Mouse (Mus musculus) 3134 (cell line): Measurements from ENCODE around the gene Rep15.

Experiments
- DNase-seq: peaks from one replicate; pipeline ENCODE4 v3.0.0-alpha.2; 2011; ENCODE audit warnings: low spot score; ENCODE audit not compliant: insufficient read length; ENCODE audit errors: extremely low read depth

The Rep15 gene

GRCm38 (mm10) chr6:147028396-147028795 is 4.0 kb upstream of the Rep15 start:
- DNase-seq: no peak

GRCm38 (mm10) chr6:147029591-147029990 is 2.8 kb upstream of the Rep15 start:
- DNase-seq: no peak

- no peak for DNase-seq
Measured at GRCm38 (mm10) chr6:147030096-147030885, 2.1 kb upstream of the Rep15 start.

GRCm38 (mm10) chr6:147042291-147043290 is 10.2 kb downstream of the Rep15 start, which contains the start of gene Mrps35:
Gene Mrps35 (plus strand): TSS chr6:147042764.
- DNase-seq: peak; percentile 91

- no peak for DNase-seq
Measured at GRCm38 (mm10) chr6:147043633-147044032, 11.2 kb downstream of the Rep15 start.

- DNase-seq: peak; percentile 29
Measured at GRCm38 (mm10) chr6:147049239-147049805, 16.9 kb downstream of the Rep15 start.

GRCm38 (mm10) chr6:147051666-147052065 is 19.3 kb downstream of the Rep15 start:
- DNase-seq: no peak

- no peak for DNase-seq
Measured at GRCm38 (mm10) chr6:147052440-147052839, 20.1 kb downstream of the Rep15 start.

GRCm38 (mm10) chr6:147053785-147054646 is 21.6 kb downstream of the Rep15 start:
- no peak for DNase-seq

- no peak for DNase-seq
Measured at GRCm38 (mm10) chr6:147055374-147055977, 23.1 kb downstream of the Rep15 start.

GRCm38 (mm10) chr6:147059326-147059725 is 26.9 kb downstream of the Rep15 start:
- no peak for DNase-seq

GRCm38 (mm10) chr6:147061630-147062029 is 29.2 kb downstream of the Rep15 start:
- no peak for DNase-seq

- DNase-seq: no peak
Measured at GRCm38 (mm10) chr6:147062034-147062433, 29.6 kb downstream of the Rep15 start.

- no peak for DNase-seq
Measured at GRCm38 (mm10) chr6:147062694-147063093, 30.3 kb downstream of the Rep15 start.

- DNase-seq: no peak
Measured at GRCm38 (mm10) chr6:147064226-147064943, 32.0 kb downstream of the Rep15 start.

GRCm38 (mm10) chr6:147064944-147065261 is 32.5 kb downstream of the Rep15 start:
- DNase-seq: no peak

GRCm38 (mm10) chr6:147075808-147076387 is 43.5 kb downstream of the Rep15 start:
- no peak for DNase-seq

- DNase-seq: no peak
Measured at GRCm38 (mm10) chr6:147076878-147077277, 44.5 kb downstream of the Rep15 start.

GRCm38 (mm10) chr6:147079919-147080318 is 47.5 kb downstream of the Rep15 start:
- DNase-seq: no peak
